Mouse (Mus musculus) embryonic fibroblast, embryonic 13.5 days (primary cell): ENCODE data around the gene Stox2.

Experiments used
- CTCF ChIP-seq: IDR thresholded peaks from 2 replicates; pipeline ENCODE4 v1.5.1; 2011; ENCODE audit warnings: mild to moderate bottlenecking, control low read depth, low read length, moderate library complexity, borderline replicate concordance; ENCODE audit not compliant: insufficient read depth
- POLR2A ChIP-seq: IDR thresholded peaks from 2 replicates; pipeline ENCODE4 v1.6.1; 2011; ENCODE audit warnings: low read depth, mild to moderate bottlenecking, control low read depth, low read length, moderate library complexity

- TF ChIP-seq CTCF = no peak
- no peak for TF ChIP-seq POLR2A
Measured at GRCm38 (mm10) chr8:47287641-47288130, 158.5 kb downstream of the Stox2 start.
